Mouse (Mus musculus) testis, adult 2 months (tissue): ENCODE measurements around the gene Shisal2b. TPM values are rescaled to one million over a fixed set of nuclear protein-coding genes. Genes with fewer than 3 reads are reported as not detected.

ENCODE experiments used
- H3K27ac ChIP-seq: fragments of 200-500 bp; 2 replicates; pipeline ENCODE4 v1.5.1; 2012; ENCODE audit warnings: low read depth, low read length; ENCODE audit not compliant: control insufficient read depth, insufficient read depth
- H3K27me3 ChIP-seq: fragments of 200-500 bp; 2 replicates; pipeline ENCODE4 v1.6.1; 2012; ENCODE audit warnings: mild to moderate bottlenecking, low read length, moderate library complexity; ENCODE audit not compliant: control insufficient read depth, insufficient read depth
- H3K36me3 ChIP-seq: fragments of 200-500 bp; 2 replicates; pipeline ENCODE4 v1.6.1; 2012; ENCODE audit warnings: mild to moderate bottlenecking, low read length; ENCODE audit not compliant: control insufficient read depth, insufficient read depth
- H3K4me1 ChIP-seq: fragments of 200-500 bp; 2 replicates; pipeline ENCODE4 v1.6.1; 2012; ENCODE audit warnings: low read length; ENCODE audit not compliant: control insufficient read depth, insufficient read depth
- H3K4me3 ChIP-seq: fragments of 200-500 bp; 2 replicates; pipeline ENCODE4 v1.5.1; 2012; ENCODE audit warnings: low read depth, mild to moderate bottlenecking, low read length, moderate library complexity, mixed read lengths; ENCODE audit not compliant: control insufficient read depth
- CTCF ChIP-seq: fragments of 200-500 bp; IDR thresholded peaks from 2 replicates; pipeline ENCODE4 v1.5.1; 2012; ENCODE audit warnings: low read depth, mild to moderate bottlenecking, inconsistent platforms, low read length, moderate library complexity; ENCODE audit not compliant: control insufficient read depth, insufficient read depth, insufficient replicate concordance
- POLR2A ChIP-seq: fragments of 200-500 bp; IDR thresholded peaks from 2 replicates; pipeline ENCODE4 v1.6.1; 2012; ENCODE audit warnings: low read depth, mild to moderate bottlenecking, inconsistent platforms, low read length, moderate library complexity; ENCODE audit not compliant: control insufficient read depth
- polyA plus RNA-seq: library from polyadenylated mRNA; depleted of rRNA; stranded (reverse); fragments of >200 nt; gene quantifications from 2 replicates; pipeline ENCODE4 v1.2.3, GENCODE M21; 2012; rRNA removed

Shisal2b gene
- polyA plus RNA-seq, 1 experiment = not detected

GRCm38 (mm10) chr13:104816635-104817571 is 46.8 kb downstream of the Shisal2b start, which contains the start of gene Cwc27:
Gene Cwc27 (minus strand): TSS chr13:104817142.
- peaks cover 12% of the 10 kb centered on the region for H3K4me1 ChIP-seq
- peak within 1 kb of the TSS; percentile 100 for H3K4me3 ChIP-seq
- TF ChIP-seq POLR2A = peak; percentile 73
- TF ChIP-seq CTCF = no peak
- H3K27ac ChIP-seq = peak within 1 kb of the TSS; percentile 95
- no peaks in the 10 kb centered on the region for H3K36me3 ChIP-seq
- no peaks in the 10 kb centered on the region for H3K27me3 ChIP-seq

GRCm38 (mm10) chr13:104816270-104816634 is 47.4 kb downstream of the Shisal2b start:
- Histone ChIP-seq H3K4me3 (peak overlapping the region; percentile 100), H3K36me3 (no peaks in the 10 kb centered on the region), H3K27me3 (no peaks in the 10 kb centered on the region), H3K27ac (no peak overlapping the region), H3K4me1 (peaks cover 10% of the 10 kb centered on the region)
- TF ChIP-seq POLR2A = no peak
- no peak for TF ChIP-seq CTCF

GRCm38 (mm10) chr13:104805681-104806080 is 58.0 kb downstream of the Shisal2b start:
- TF ChIP-seq CTCF (no peak), POLR2A (no peak)
- Histone ChIP-seq H3K27ac (no peak overlapping the region), H3K27me3 (no peaks in the 10 kb centered on the region), H3K4me3 (no peak overlapping the region), H3K4me1 (no peaks in the 10 kb centered on the region), H3K36me3 (0 out of 2 replicates have a peak, but pooled peaks cover 1% of the 10 kb centered on the region)

- H3K27me3 ChIP-seq = no peaks in the 10 kb centered on the region
- no peak overlapping the region for H3K27ac ChIP-seq
- no peaks in the 10 kb centered on the region for H3K36me3 ChIP-seq
- H3K4me1 ChIP-seq = no peaks in the 10 kb centered on the region
- no peak overlapping the region for H3K4me3 ChIP-seq
- no peak for TF ChIP-seq CTCF
- TF ChIP-seq POLR2A = no peak
Observed at GRCm38 (mm10) chr13:104799566-104800182, 64.0 kb downstream of the Shisal2b start.

- no peaks in the 10 kb centered on the region for H3K27me3 ChIP-seq
- H3K36me3 ChIP-seq = no peaks in the 10 kb centered on the region
- TF ChIP-seq CTCF (no peak), POLR2A (no peak)
- no peak overlapping the region for H3K27ac ChIP-seq
- H3K4me3 ChIP-seq = no peak overlapping the region
- no peaks in the 10 kb centered on the region for H3K4me1 ChIP-seq
Observed at GRCm38 (mm10) chr13:104799067-104799466, 64.6 kb downstream of the Shisal2b start.

Other genes with a start within 250 kb of the Shisal2b start
- gene Srek1ip1, start 71.4 kb downstream of the Shisal2b start, polyA plus RNA-seq = 5.2 and 6.6 TPM in 2 replicates
- gene Cwc27, start 46.8 kb downstream of the Shisal2b start, polyA plus RNA-seq = 4.4 and 4.7 TPM in 2 replicates
- gene Rgs7bp, start 191.0 kb upstream of the Shisal2b start, polyA plus RNA-seq = 0.08 and 0.11 TPM in 2 replicates
- gene 4933425L06Rik, start 218.2 kb upstream of the Shisal2b start, polyA plus RNA-seq = 2.4 and 2.7 TPM in 2 replicates